Mouse (Mus musculus): ENCODE measurements around the gene Wnt10a. TPM values are rescaled to one million over a fixed set of nuclear protein-coding genes. Genes with fewer than 3 reads are reported as not detected.
"Not testable (repeated sequence)": the region's sequence is repeated elsewhere in the genome, so short reads cannot be mapped to it uniquely, and the experiment has no call there.

Gene Wnt10a
- polyA plus RNA-seq, 1 experiment from 2014 or later, result 3.1 TPM

DNA sequence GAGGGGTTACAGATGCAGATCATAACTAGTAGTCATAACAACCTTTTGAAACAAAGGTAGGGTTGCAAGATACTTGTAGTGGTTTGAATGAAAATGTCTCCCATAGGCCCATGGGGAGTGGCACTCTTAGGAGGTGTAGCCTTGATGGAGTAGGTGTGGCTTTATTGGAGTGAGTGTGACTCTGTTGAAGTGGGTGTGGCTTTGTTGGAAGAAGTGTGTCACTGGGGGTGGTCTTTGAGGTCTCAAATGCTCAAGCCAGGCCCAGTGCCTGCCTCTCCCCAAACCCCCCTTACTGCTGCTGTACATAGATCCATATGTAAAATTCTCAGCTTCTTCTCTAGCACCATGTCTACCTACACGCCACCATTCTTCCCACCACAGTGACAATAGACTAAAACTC, 27.2 kb downstream of the Wnt10a start:
- Histone ChIP-seq H3K4me1 (no peaks in the 10 kb centered on the region), H3K27ac (no peak overlapping the region), H3K9ac (no peak overlapping the region), H3K27me3 (no peaks in the 10 kb centered on the region), H3K36me3 (no peaks in the 10 kb centered on the region), H3K4me3 (no peak overlapping the region), H3K4me2 (replicated peaks) (no peak overlapping the region), H3K9me3 (no peaks in the 10 kb centered on the region)
- 97% methylated on average over 1 of the region's 1 CpGs for WGBS
- no peak for ATAC-seq (ENCODE audit: insufficient number of reproducible peaks, insufficient read depth, low FRiP score, low TSS enrichment)

DNA sequence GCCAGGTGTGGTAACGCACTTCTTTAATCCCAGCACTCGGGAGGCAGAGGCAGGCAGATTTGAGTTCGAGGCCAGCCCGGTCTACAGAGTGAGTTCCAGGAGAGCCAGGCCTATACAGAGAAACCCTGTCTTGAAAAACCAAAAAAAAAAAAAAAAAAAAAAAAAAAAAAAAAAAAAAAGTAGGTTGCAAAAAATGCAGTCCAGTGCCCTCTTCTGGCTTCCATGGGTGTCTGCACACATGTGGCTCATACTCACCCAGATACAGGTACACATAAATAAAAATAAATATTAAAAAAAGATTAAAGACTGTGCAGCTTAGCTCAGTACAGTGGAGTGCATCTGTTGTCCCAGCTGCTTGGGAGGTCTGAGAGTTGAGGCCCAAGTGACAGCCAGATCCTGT, 32.3 kb downstream of the Wnt10a start:
- not testable (repeated sequence) for H3K27me3 ChIP-seq; H3K9ac ChIP-seq; H3K4me2 ChIP-seq (replicated peaks); ATAC-seq (ENCODE audit: insufficient number of reproducible peaks, insufficient read depth, low FRiP score, low TSS enrichment); H3K36me3 ChIP-seq; H3K27ac ChIP-seq; H3K4me1 ChIP-seq; H3K4me3 ChIP-seq; H3K9me3 ChIP-seq
- 91% methylated on average over 4 of the region's 4 CpGs for WGBS

DNA sequence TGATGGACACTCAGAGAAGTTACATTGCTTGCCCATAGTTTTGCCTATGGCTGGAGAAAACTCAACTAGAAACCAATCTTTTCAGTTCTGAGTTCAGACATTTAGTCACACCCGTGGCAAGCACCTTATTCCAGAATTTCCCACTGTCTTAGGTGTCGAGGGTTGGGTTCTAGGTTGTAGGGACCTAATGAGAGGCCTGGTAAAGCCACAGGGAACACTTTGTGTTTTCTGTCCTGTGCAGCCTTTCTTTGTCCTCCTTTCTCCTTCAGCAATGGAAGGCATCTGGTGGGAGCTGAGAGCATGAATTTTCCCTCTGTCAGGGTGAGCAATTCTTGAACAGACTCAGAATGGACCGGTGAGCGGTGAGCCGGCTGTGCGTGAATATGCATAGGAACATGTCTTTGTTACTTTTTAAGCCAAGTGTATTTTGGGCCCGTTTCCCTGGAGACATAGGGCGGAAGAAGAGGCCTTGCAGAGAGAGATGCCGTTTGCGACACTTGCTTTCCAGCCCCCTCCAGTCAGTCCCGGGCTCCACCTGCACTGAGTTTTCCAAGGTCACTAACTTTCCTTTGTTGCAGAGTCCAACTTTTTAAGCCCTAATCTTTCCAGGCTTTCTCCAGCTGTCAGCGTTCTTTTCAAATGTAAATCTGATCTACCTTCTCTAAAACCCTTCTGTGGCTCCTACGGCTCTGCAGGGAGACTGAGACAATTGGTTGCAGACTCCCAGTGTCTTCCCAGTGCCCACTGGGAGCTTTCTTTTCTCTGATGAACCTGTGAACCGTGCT, 33.4 kb downstream of the Wnt10a start:
- ATAC-seq (ENCODE audit: insufficient number of reproducible peaks, insufficient read depth, low FRiP score, low TSS enrichment), result no peak
- 24% methylated on average over 14 of the region's 14 CpGs for WGBS
- Histone ChIP-seq H3K9ac (no peak overlapping the region), H3K27ac (no peak overlapping the region), H3K9me3 (no peaks in the 10 kb centered on the region), H3K4me1 (peaks cover 4% of the 10 kb centered on the region; the same call in 1 of the 2 replicates), H3K4me3 (no peak overlapping the region), H3K27me3 (no peaks in the 10 kb centered on the region), H3K4me2 (replicated peaks) (no peak overlapping the region), H3K36me3 (no peaks in the 10 kb centered on the region)

DNA sequence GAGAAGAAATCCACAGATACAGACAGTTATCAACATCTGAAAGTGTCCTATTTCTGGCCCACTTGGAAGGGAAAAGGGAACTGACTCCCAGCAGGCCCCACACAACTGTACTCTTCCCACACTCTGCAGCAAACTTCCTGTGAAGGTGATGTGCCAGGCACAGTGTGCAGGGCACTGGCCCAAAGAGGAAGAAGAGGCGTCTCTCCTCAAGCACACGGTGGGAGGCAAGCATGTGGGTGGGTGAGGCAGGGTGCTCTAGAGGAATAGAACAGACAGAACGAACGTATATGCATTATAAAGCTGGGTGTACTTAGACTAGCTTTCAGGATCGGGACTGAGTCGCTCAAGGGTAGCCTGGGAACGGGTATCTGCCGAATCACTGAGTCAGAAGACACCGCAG, 38.7 kb downstream of the Wnt10a start:
- no peak overlapping the region for H3K4me2 ChIP-seq (replicated peaks)
- ATAC-seq (ENCODE audit: insufficient number of reproducible peaks, insufficient read depth, low FRiP score, low TSS enrichment), result no peak
- peaks cover 3% of the 10 kb centered on the region; the same call in 1 of the 2 replicates for H3K4me1 ChIP-seq
- H3K9me3 ChIP-seq, result no peaks in the 10 kb centered on the region
- no peaks in the 10 kb centered on the region for H3K36me3 ChIP-seq
- WGBS, result 80% methylated on average over 9 of the region's 9 CpGs
- no peak overlapping the region for H3K27ac ChIP-seq
- H3K4me3 ChIP-seq, result no peak overlapping the region
- no peaks in the 10 kb centered on the region for H3K27me3 ChIP-seq
- H3K9ac ChIP-seq, result no peak overlapping the region

DNA sequence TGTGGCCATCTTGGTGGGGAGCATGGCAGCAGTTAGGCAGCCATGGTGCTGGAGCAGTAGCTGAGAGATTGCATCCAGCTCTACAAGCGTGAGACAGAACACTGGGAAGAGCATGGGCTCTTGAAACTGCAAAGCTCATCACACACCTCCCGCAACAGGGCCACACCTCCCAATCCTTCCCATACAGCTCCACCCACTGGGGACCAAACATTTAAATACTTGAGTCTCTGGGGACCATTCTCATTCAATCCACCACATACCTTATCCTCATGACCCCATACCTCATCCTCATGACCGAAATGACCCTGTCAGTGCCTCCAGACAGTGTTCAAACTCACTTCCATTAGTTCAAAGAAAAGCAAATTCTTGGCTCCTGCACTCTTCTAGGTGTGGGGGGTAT, 41.9 kb downstream of the Wnt10a start:
- no peaks in the 10 kb centered on the region for H3K4me1 ChIP-seq
- no peaks in the 10 kb centered on the region for H3K36me3 ChIP-seq
- H3K9me3 ChIP-seq, result no peaks in the 10 kb centered on the region
- no peaks in the 10 kb centered on the region for H3K27me3 ChIP-seq
- H3K27ac ChIP-seq, result no peak overlapping the region
- H3K4me2 ChIP-seq (replicated peaks), result no peak overlapping the region
- no peak for ATAC-seq (ENCODE audit: insufficient number of reproducible peaks, insufficient read depth, low FRiP score, low TSS enrichment)
- 79% methylated on average over 3 of the region's 3 CpGs for WGBS
- no peak overlapping the region for H3K9ac ChIP-seq
- no peak overlapping the region for H3K4me3 ChIP-seq

DNA sequence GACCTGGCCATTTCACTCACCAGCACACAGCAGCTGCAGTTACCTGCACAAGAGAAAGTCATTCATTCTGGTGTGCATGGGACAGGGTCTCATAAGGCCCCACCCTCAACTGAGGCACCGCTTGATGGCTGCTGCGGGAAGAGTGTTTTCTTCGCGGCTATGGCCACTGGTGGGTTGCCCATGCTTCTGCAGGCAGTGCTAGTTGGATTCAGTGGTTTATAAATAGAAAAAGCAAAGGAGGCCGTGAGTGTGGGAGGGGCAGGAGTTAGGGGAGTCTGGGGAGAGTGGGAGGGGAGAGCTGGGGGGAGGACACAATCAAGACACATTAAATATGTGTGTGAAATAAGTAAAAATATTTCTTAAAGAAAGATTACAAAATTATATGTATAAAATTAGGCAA, 51.8 kb downstream of the Wnt10a start:
- H3K9ac ChIP-seq, result no peak overlapping the region
- no peaks in the 10 kb centered on the region for H3K36me3 ChIP-seq
- no peak for ATAC-seq (ENCODE audit: insufficient number of reproducible peaks, insufficient read depth, low FRiP score, low TSS enrichment)
- no peaks in the 10 kb centered on the region for H3K9me3 ChIP-seq
- no peaks in the 10 kb centered on the region for H3K4me1 ChIP-seq
- H3K27ac ChIP-seq, result no peak overlapping the region
- WGBS, result 83% methylated on average over 5 of the region's 5 CpGs
- 0 out of 2 replicates have a peak, but pooled peaks cover 3% of the 10 kb centered on the region for H3K27me3 ChIP-seq
- no peak overlapping the region for H3K4me2 ChIP-seq (replicated peaks)
- H3K4me3 ChIP-seq, result no peak overlapping the region

DNA sequence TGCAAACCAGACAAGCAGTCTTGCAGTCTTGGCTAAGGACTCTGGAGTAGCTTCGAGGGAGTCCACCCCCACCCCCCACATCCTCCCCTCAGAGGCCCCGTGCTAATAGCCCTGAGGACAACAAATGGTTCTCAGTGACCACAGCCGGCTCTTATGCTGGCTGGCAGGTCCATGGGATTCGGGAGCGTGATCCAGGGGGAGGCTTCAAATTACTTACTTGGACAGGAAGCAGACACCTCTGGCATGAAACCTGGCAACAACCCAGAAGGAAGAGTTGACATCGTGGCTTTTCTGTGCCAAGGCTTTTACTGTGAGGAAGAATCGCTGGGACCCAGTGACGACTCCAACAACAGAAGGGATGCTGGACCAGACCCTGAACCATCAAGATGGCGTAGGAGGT, 55.0 kb downstream of the Wnt10a start:
- whole genome bisulfite sequencing, result 35% methylated on average over 9 of the region's 9 CpGs
- Histone ChIP-seq H3K4me2 (replicated peaks) (no peak overlapping the region), H3K27ac (no peak overlapping the region), H3K4me1 (no peaks in the 10 kb centered on the region), H3K9me3 (no peaks in the 10 kb centered on the region), H3K4me3 (no peak overlapping the region), H3K27me3 (peaks cover 28% of the 10 kb centered on the region), H3K36me3 (no peaks in the 10 kb centered on the region), H3K9ac (no peak overlapping the region)
- no peak for ATAC-seq (ENCODE audit: insufficient number of reproducible peaks, insufficient read depth, low FRiP score, low TSS enrichment)

DNA sequence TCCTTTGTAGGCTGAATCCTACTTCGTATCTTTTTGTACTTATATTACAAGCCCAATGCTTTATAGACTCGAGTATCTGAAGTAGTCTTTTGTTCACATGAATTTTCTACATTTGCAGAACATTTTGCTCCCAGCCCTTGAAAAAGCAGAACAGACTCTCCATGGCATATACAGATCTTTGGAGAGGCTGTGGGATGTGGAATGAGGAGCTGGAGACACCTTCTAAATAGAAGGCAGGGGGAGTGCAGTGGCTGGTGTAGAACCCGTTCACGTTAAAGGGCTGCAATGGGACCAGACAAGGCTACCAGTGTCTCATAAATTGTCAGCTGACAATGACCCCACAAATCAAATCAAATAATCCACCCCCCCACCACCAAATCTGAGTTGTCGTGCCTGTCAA, 57.6 kb downstream of the Wnt10a start:
- no peaks in the 10 kb centered on the region; the same call in 1 of the 2 replicates for H3K4me1 ChIP-seq
- H3K36me3 ChIP-seq, result no peaks in the 10 kb centered on the region
- no peak overlapping the region for H3K9ac ChIP-seq
- no peak overlapping the region for H3K4me2 ChIP-seq (replicated peaks)
- no peaks in the 10 kb centered on the region for H3K9me3 ChIP-seq
- peaks cover 54% of the 10 kb centered on the region for H3K27me3 ChIP-seq
- no peak overlapping the region for H3K4me3 ChIP-seq
- H3K27ac ChIP-seq, result no peak overlapping the region
- ATAC-seq (ENCODE audit: insufficient number of reproducible peaks, insufficient read depth, low FRiP score, low TSS enrichment), result no peak
- WGBS, result 53% methylated on average over 5 of the region's 5 CpGs

DNA sequence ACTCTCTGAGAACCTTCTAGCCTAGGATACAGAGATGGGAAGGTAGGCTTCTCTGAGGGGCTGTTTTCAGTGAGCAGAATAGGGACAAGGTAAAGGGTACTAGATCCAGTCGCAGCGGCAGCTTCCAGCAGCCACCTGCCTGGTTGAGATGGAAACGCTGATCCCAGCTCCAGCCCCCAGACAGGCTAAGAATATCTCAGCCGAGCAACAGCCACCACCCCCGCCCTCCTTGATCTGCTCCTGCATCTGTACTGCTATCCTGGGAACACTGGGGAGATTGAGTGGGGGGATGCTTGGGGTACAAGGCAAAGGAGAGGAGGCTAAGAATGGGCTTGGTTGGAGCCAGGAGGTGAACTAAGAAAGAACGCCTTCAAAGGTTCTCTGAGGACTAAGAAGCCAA, 58.9 kb downstream of the Wnt10a start:
- no peak overlapping the region for H3K27ac ChIP-seq
- H3K4me3 ChIP-seq, result no peak overlapping the region
- no peaks in the 10 kb centered on the region for H3K36me3 ChIP-seq
- no peak overlapping the region for H3K9ac ChIP-seq
- H3K4me2 ChIP-seq (replicated peaks), result no peak overlapping the region
- H3K4me1 ChIP-seq, result peaks cover 5% of the 10 kb centered on the region
- peaks cover 60% of the 10 kb centered on the region for H3K27me3 ChIP-seq
- no peak for ATAC-seq (ENCODE audit: insufficient number of reproducible peaks, insufficient read depth, low FRiP score, low TSS enrichment)
- H3K9me3 ChIP-seq, result no peaks in the 10 kb centered on the region
- 18% methylated on average over 6 of the region's 6 CpGs for WGBS

DNA sequence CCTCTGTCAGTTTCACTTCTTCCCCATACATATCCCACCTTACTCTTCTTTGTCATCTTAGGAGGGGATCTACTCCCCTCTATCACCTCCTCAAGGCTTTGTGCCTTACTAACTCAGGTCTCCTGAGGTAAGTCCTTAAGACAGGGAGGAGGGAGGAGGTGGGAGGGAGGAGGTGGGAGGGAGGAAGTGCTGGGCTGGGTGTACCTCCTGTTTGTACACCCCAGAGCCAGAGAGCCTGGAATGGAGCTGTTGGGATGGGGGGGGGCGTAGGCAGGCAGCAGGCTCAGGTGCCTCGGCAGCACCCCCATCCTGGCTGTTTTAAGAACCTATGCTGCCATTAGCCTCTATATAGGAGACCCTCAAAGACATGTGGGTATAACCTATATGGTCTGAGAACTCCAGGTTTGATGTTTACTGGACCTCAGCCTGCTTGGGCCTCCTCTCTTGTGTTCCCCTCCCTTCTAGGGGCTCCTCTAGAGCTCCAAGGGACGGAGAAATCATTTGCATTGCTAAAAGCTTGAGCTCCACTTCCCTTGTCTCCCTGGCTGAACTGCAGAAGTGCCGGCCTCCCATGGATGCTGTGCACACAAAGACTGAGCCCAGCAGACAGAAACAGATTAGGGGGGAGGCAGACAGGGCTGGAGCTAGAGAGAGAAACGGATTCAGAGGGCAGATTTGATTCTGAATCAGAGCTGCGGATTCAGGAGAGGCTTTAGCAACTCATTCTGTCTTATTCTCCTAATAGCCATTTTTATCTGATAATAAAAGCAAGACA, 59.9 kb downstream of the Wnt10a start:
- H3K27me3 ChIP-seq, result peaks cover 69% of the 10 kb centered on the region

More for the DNA sequence above, 59.9 kb downstream of the Wnt10a start:
- WGBS, result 13% methylated on average over 6 of the region's 6 CpGs
- H3K4me1 ChIP-seq, result peaks cover 14% of the 10 kb centered on the region
- no peak overlapping the region for H3K9ac ChIP-seq
- no peak overlapping the region for H3K27ac ChIP-seq
- no peak overlapping the region for H3K4me2 ChIP-seq (replicated peaks)
- no peak for ATAC-seq (ENCODE audit: insufficient number of reproducible peaks, insufficient read depth, low FRiP score, low TSS enrichment)
- H3K36me3 ChIP-seq, result no peaks in the 10 kb centered on the region
- no peak overlapping the region for H3K4me3 ChIP-seq
- H3K9me3 ChIP-seq, result no peaks in the 10 kb centered on the region
